Mouse (Mus musculus): Measurements from ENCODE around the gene Hook2.

Hook2 gene

DNA sequence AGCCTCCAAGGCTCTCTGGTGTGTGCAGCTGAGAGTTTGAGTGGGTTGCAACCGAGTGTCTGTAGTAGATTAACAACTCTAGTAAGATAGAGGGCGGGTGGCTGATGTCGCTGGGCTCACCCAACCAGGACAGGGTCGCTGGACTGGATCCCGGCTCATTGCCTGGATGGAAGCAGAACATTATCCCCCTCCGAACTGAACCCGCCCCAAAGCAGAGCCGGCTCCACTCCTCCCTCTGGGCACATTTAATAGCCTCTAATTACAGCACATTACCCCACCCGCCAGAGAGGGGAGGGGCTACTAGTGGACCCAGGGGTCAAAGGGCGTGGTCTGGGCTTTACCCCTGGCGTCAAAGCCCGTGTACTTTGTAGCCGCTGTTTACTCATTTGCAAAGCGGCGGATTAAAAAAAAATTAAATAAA lies 1.1 kb upstream of the Hook2 start:
- no peak for DNase-seq

DNA sequence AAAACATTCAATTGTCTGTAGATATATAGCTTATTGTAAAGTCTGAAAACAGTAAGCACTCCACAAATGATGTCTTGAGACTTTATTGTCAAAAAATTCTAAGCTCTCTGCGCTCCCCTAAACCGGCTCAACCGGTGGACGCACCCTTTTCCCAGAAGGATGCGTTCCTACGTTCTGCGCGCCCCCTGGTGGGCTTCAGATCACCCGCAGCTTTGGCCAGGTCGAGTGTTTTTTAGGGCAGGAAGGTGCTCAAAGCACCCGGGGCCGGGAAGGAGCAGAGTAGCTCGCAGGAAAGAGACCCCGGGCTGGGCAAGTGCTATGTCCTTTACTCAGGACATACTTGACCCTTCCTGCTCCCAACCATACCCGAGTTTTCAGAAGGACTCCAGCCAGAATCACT lies 593 bp upstream of the Hook2 start:
- peak; percentile 93 for DNase-seq

DNA sequence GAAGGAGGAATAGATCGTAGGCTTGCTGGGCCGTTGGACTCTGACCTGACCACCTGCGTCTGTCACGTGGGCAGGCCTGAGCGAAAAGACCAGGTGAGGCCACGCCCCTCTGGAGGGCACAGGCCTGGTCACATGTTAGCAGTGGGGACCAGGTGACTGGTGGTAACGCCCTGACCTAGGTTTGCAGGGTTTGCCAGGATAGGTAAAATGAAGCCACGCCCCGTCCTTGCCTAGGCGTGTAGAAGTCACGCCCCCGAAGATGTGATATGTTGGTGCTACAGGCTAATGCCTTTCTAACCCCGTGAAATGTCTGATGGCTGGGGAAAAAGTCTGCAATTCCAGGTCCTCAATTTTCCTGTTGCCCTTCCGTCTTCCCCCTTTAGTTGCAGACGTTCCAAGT lies 433 bp downstream of the Hook2 start:
- no peak for DNase-seq

DNA sequence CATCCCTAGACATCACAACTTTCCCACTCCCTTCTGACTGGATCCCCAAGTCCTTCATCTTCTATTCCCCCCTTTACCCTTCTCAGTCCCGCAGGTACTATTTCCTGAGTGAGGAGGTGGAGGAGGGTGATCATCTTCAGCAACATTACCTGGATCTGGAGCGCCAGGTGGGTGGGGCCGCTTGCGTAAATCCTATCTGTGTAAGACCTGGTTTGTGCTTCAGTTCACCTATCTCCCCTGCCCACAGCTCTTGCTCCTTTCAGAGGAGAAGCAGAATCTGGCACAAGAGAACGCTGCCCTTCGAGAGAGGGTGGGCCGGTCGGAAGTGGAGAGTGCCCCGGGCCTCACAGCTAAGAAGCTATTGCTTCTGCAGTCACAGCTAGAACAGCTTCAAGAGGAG lies 4.0 kb downstream of the Hook2 start:
- no peak for DNase-seq

DNA sequence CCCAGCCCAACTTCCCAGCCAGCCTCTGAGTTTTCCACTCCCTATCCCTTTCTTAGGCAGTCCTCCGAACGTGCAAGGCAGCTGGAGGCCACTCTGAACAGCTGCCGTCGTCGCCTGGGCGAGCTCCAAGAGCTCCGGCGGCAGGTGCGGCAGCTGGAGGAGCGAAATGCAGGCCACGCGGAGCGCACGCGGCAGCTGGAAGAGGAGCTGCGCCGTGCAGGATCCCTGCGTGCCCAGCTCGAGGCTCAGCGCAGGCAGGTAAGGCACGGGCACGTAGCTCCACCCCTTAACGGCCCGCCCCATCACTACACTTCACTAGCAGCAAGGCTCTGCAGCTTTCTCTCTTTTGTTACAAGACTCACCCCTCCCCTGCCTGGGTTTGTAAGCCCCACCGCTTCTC lies 5.3 kb downstream of the Hook2 start:
- no peak for DNase-seq

DNA sequence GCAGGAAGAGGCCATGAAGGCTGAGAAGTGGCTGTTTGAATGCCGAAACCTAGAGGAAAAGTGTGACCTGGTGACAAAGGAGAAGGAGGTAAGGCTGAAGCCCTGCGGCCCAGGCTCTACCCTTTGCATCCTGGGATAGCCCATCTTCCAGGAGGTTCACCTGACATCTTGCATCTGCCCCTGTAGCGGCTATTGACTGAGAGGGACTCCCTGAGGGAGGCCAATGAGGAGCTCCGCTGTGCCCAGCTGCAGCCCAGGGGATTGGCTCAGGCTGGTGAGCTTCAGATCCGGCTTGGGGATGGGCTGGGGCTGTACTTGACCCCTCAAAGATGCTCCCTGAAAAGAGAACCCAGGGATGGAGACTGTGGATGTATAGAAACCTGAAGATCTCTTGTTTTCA lies 6.6 kb downstream of the Hook2 start:
- DNase-seq = no peak

DNA sequence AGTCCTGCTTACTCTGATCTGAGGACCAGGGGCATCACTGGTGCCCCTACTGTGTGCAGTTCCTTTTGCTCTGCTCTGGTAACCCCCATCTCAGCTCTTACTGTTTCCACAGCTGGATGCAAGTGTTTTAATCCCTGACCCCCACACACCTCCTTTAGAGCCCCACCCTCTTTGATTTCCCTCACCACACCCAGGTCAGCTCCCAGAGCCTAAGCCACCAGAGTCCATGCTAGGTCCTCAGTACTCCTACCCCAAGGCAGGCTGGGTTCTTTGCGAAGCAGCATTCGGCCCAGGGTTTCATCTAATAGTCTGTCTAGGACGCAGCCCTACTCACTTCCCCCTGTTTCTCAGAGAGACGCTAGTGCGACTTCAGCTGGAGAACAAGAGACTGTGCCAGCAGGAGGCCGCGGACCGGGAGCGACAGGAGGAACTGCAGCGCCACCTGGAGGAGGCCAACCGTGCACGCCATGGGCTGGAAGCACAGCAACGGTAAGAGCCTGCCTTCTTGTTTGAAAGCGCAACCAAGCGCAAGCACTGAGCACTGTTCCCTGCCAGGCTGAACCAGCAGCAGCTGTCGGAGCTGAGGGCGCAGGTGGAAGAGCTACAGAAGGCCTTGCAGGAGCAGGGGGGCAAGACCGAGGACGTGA lies 7.4 kb downstream of the Hook2 start:
- peak; percentile 95 for DNase-seq

DNA sequence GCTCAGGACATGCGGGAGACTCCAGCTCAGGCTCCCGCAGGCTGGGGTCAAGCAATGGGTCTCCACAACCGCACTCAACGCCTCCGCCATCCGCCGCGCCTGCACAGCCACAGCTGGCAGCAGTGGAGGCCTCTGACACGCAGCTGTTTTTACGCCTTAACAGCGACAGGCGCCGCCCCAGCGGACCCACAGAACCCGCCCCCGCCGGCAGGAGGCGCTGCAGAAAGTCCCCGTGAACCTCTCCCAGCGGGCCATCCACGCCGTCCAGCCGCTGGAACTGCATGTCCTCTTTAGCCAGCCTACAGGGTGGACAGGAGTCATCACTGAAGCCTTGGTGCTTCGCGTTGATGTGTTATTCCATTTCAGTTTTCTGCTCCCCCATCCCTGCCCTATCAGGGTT lies 17.3 kb downstream of the Hook2 start:
- no peak for DNase-seq

DNA sequence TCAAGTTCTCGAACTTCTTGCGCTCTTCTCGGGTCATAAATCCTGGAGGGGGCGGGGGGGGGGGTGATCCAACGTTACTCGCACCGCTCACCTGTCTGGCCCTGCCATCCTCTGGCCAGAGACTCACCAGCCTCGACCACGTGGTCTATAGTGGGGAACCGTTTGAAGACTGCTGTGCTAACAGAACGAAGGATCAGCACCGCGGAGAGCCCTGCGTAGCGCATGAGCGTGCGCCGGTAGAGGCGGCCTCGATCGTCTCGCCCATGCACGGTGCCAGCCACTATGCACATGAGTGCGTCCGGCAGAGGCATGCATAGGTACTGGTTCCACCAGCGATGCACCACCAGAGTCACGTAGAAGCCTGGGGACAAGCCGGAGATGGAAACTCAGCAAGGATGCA lies 20.8 kb downstream of the Hook2 start:
- no peak for DNase-seq

DNA sequence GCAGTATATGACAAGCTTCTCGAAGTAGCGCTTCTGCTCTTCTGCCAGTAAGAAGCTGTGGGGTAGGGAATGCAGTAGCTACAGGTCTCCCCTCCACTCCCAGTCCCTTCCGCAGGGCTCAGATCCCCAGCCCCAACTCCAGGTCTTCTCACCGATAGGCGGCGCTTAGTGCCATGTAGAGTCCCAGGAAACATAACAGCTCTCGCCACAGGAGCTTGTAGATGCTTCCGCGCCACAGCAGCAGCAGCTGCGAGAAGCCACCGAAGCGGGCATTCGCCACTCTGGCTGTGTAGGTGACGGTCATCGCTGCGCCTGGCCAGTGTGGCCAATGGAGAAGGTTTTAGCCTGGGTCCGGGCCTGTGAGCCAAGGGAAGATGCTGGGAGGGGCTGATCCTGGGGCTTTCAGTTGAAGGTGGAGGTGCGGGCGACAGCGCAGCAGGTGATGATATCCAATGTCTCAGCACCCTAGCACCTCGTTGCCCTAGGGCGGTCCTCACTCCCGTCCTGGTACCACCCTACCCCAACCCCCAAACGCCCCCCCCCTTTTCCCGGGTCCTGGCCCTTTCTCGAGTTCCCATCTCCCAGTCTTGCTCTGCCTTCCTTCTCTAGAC lies 22.9 kb downstream of the Hook2 start:
- peak; percentile 73 for DNase-seq

DNA sequence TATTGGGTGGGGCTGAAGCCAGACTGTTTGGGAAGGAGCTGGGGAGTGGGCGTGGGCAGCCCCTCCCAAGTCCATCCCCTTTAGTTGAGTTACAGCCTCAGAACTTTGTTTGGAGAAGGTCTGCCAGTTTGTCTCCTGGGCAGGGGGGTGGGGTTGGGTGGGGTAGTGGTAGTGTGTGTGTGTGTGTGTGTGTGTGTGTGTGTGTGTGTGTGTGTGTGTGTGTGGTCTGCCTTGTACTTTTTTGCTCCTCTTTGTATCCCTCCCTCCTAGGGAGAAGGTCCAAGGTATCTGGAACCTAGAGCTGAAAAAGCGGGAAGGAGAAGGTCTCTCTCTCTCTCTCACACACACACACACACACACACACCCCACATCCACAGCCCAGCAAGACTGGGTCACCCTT lies 24.0 kb downstream of the Hook2 start, which contains the start of gene Best2:
Best2 (minus strand) TSS at position 101 of the 400 bp plus-strand sequence.
- DNase-seq = no peak

DNA sequence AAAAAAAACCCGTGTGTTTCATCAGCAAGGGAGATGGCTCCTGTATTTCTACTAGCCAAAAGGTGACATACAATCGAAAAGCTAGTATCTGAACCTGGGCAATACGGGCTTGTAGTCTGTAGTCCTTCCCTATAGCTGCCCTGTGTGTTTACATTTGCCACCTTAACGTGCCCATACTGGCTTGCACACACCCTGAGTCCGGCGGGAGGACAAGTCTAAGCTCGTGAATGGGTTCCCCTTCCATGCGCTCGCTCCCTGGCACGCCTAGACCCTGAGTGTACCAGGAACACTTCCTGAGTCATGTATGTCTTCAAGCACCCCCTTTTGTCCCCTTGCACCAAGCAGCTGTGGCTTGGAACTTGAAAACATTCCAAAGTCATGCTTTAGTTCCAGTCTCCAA lies 26.3 kb downstream of the Hook2 start:
- DNase-seq = no peak

DNA sequence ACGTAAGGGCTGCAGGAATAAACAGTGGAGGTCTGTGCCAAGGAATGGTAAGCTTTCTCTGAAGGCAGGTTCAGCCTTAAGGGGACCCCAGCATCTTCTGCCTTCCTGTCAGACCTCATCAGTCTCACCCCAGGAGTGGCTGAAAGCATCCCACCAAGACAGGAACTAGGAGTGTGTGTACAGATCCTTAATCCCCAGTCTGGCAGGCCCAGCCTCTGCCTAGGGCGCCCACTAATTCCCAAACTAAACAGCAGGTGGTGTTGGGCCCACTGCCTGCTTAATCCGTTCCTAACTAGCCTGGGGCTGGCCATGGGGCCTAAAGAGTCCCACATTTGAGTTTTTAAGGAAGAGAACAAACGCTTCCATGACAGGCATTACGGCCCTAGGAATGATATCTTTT lies 26.8 kb downstream of the Hook2 start:
- DNase-seq = no peak

DNA sequence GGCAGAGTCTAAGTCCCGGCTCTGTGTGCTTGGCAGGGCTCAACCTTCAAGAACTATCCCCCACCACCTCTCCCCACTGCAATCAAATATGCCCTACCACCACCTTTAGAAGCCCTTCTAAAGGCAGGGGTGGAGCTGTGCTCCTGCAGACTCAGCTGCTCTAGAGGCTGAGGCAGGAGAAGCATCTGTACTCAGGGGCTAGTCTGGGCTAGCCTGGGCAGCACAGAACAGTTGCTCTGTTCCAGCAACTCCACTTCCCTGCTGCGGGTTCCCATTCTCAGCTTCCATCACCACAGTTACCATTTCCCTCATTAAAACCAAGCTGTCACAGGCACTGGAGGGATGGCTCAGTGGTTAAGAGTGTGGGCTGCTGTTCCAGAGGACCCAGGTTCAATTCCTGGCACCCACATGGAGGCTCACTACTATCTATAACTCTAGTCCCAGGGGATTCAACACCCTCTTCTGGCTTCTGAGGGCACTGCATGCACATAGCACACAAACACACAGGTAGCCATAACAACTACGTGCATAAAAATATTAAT lies 31.2 kb downstream of the Hook2 start:
- no peak for DNase-seq

DNA sequence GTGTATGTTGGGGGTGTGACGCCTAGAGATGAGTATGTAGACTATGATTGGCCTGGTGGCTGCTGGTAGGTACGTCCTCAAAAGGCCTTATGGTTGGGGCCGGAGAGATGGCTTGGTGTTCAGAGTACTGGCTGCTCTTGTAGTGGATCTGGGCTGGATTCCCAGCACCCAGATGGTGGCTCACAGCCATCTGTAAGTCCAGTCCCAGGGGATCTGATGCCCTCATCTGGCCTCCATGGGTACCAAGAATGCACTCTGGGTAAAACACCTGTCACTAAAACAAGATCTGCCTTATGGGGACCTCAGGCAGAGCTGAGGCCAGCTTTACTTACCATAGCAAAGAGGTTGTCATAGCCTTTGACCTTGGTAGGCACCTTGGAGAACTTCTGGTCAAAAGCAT lies 33.4 kb downstream of the Hook2 start:
- DNase-seq = no peak

DNA sequence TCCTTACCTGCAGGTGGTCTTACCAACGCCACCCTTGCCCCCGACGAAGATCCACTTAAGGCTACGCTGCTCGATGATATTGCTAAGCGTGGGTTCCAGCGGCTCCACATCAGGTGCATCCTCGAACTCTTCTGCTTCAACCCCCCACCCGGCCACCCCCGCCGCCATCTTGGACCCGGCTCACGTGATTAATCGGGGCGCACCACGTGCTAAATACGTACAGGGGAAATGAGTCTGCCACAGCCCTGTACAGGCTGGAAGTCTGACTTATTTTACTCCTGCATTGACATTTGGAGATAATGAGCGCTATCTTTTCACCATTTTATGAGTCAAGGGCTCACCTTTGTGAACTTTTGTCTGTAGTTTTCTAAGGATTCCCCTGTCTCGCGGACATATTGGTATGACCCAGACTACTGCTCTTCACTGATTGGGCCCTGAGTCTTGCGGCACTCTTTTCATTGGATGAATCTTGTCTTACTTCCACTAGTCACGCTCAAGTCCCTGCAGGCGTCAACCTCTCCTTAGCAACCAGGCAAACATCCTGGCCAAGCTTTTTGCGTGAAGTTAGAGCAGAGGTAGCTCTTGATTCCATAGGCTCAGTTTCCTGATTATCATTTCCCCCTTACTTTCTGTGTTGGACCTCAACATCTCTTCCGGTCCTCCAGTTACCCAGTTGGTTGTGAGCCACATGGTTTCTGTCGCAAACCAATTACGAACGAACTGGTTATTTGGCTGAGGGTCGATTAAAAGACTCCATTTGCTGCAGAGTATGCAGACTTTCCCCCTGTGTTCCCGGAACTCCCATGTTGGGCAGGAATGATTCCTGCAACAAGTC lies 34.9 kb downstream of the Hook2 start, which contains the start of gene Asna1:
Asna1 (minus strand) TSS at position 184 of the 835 bp plus-strand sequence.
- DNase-seq = peak; percentile 82

DNA sequence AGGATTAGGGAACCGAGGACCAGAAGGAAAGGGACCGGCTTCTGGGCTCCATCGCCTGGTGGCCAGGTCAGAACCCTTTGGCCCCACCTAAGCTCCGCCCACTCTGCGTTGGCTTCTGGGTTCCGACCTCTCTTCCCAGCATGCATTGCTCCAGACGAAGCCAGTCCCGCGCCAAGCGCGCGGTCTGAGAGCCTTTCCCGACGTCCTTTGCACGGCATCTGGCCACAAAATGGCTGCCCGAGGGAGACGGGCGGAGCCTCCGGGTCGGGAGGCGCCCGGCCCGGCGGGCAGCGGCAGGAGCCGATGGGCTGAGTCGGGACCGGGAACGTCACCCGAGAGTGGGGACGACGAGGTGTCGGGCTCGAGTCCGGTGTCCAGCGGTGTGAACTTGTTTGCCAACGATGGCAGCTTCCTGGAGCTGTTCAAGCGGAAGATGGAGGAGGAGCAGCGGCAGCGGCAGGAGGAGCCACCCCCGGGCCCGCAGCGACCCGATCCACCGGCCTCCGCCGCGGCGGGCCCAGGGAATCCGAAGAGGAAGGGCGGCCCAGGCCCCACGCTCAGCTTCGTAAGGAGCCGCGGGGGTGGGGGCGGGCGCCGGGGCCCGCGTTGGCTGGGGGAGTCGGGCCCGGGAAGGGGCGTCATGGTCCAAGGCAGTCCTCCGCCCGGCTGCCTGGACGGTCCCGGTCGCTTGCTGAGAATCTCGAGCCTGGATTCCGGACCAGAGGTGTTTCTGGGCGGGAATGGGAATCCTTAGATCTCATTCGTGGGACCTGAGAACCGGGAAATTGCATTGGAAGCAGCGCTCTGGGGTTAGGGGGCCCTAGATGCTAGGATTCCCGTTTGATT lies 36.5 kb downstream of the Hook2 start, which contains the start of gene Trir:
Trir (plus strand) TSS at position 154 of the 846 bp plus-strand sequence.
- peak; percentile 89 for DNase-seq

DNA sequence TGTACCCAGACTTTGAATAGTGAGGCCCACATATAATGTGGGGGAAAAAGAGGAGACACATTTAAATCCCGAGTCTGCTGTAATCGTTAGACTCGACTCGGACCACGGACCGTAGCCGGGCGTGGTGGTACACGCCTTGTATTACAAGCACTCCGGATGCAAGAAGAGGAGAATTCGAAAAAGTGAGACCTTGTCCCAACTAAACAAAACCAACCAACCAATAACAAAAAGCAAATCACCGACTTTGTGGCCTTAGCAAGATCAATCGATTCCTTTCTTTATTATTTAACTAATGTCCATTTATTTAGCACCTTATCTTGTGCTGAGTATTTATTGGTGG lies 37.1 kb downstream of the Hook2 start:
- no peak for DNase-seq

DNA sequence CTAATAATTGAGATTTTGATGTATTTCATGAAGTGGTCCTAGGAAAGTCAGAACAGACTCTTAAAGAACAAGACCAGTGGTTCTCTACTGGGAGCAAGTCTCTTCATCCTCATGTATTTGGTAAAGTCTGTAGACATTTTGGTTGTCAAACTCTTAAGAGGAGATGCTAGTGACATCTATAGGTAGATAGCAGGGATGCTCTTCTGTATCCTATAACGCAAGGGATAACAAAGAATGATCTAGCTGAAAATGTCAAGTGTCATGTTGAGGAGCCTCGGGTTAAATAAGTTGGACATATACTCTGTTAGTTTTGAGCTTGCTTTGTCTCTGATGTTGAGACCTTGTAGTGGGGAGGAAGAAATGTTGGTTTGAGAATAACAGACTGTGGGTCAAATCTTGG lies 37.5 kb downstream of the Hook2 start:
- DNase-seq = no peak

DNA sequence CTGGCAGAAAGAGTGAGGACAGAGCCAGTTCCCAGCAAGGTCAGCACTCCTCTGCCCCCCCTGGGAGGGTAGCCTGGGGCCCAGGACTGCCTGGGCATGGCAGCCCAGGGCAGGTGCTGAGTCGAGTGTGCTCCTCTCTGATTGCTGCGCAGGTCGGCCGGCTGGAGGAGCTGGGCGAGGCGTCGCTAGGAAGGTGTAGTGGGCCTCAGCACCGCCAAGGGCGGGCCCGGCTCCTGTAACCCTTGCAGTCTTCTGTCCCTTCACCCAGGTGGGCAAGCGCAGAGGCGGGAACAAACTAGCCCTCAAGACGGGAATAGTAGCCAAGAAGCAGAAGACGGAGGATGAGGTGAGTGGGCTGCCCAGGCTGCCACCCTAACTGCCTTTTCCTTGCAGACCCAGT lies 38.9 kb downstream of the Hook2 start:
- no peak for DNase-seq

DNA sequence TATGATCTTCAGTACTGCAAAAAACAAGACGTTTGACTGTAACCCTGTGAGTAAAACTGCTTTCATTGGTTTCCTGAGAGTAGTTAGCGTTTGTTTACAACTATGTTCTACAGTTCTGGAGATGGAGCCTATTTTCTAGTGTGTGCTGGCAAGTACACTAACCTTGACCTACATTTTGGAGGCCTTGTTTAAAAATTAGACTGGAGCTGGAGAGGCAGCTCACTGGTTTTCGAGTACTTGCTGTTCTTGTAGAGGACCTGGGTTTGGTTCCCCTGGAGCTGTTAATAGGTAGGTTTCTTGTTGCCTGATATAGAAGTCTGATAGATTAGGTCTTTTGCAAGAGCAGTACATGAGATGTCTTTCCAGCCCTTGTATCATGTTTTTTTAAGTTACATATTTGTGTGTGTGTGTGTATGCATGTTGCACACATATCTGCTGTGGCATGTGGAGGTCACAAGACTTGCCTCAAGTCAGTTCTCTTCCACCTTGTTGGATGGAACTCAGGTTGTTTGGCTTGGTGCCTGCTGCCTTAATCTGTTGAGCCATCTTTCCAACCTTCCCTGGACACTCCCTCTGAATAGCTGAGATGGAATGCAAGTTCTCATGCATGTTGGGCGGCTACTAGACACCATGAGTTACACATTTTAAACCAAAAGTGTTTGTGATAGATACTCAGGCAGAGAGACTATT lies 42.4 kb downstream of the Hook2 start:
- no peak for DNase-seq

DNA sequence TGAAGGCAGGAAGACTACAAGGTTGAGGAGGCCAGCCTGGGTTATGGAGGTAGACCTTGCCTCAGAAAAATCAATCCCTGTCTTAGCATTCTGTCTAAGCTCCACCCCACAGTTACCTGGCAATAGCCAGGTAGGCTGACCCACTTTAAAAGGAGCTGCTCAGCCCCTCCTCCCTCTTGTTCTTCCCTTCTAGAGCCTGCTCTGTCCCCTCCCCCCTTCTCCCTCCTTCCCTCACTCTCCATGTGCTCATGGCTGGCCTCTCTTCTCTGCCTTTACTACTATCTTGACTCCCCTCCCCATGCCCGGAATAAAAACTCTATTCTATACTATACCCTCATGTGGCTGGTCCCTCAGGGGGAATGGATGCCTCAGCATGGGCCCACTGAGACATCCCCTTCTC lies 43.5 kb downstream of the Hook2 start:
- no peak for DNase-seq

Data from right cerebral cortex, postnatal 4 days (tissue).